Mouse (Mus musculus): ENCODE results near the gene Chp1.

GRCm38 (mm10) chr2:119542106-119542505, 5.4 kb upstream of the Chp1 start:
- peak; percentile 45; the same call in 1 of the 2 replicates for TF ChIP-seq CTCF (IDR thresholded peaks at IDR 0.05; ENCODE audit: borderline replicate concordance, insufficient read depth, low read depth, low read length)
- TF ChIP-seq POLR2A (IDR thresholded peaks at IDR 0.05; ENCODE audit: borderline replicate concordance, insufficient read depth, low read length) = no peak

All from cerebellum, adult 2 months (tissue).